Mouse (Mus musculus) thymus, postnatal 25 days (tissue): ENCODE measurements around the gene Pnkp.
A peak's percentile ranks its signal among the peaks of the same experiment; 100 is the strongest.
"Not testable (repeated sequence)": the region's sequence is repeated elsewhere in the genome, so short reads cannot be mapped to it uniquely, and the experiment has no call there.

Source experiments
- DNase-seq: peaks from one replicate; pipeline ENCODE4 v3.0.0; 2022

Pnkp gene

GRCm38 (mm10) chr7:44871181-44871580 is 14.2 kb downstream of the Pnkp start:
- DNase-seq, result no peak

- DNase-seq, result not testable (repeated sequence)
Observed at GRCm38 (mm10) chr7:44871774-44872173, 14.8 kb downstream of the Pnkp start.

GRCm38 (mm10) chr7:44877833-44878232 is 20.9 kb downstream of the Pnkp start:
- DNase-seq, result no peak

DNA sequence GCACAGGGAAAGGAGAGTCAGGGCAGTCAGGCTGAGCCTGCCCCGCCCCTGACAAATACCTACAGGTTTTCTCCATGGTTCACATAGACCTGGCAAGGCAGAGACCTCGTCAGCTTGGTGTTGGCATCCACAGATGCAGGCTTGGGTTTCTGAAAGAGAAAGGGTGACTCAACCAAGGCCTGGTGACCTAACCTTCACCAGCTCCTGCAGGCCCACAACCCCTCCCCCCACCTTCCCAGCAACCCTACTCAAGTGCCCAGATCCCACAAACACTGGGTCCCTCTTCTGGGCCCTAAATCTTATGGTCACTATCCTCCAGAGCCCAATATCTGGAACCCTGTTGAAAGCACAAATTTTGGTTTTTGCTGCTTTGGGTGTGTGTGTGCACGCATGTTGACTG is 26.1 kb downstream of the Pnkp start:
- no peak for DNase-seq

DNA sequence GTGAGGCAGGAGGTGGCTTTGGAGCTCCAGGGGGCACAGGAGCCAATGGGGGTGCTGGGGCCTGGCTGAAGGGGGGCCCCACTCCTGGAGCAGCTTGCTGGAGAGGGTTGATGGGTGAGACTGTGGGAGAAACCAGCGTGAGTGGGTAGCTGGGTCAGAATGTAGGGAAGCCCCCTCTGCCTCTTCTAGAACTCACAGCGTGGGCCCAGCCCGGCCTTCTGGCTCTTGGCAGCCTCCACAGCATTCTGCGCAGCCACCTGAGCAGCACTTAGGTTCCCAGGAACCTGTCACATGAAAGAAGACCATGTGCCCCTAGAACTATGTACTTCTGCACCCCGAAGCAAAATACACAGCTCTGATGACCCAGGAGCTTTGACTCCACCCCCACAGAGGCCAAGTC is 27.7 kb downstream of the Pnkp start:
- no peak for DNase-seq

DNA sequence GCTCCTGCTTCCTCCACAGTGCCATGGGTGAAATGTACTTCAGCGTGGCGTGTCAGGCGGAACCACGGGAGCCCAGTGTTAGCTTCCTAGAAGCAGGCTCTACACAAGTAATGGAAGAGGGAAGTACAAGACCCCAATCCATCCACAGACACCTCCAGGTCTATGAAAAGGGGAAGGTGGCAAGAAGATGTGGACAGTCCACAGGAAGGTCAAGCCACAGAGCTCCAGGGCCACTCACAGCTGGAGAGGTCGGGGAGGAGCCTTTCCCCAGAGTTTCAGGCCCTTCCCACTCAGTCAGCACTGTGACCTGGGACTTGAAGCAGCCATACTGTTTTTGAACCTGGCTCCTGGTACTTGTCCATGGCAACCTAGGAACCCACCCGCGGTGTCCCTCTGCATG is 30.0 kb downstream of the Pnkp start:
- DNase-seq, result no peak

GRCm38 (mm10) chr7:44888256-44889105 is 31.5 kb downstream of the Pnkp start:
- no peak for DNase-seq

DNA sequence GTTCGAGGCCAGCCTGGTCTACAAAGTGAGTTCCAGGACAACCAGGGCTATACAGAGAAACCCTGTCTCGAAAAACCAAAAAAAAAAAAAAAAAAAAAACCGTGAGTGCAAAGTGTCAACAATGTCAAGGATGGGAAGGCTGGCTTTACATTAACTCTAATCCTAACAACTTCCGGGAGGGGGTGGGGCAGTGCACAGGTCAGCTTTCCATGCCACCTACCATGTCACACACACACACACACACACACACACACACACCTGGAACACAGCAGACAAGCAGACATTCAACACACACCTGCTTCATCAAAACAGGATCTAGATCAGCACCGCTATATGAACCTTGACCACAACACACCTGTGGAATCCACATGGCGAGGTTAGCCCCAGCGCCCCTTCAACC is 33.2 kb downstream of the Pnkp start:
- no peak for DNase-seq

DNA sequence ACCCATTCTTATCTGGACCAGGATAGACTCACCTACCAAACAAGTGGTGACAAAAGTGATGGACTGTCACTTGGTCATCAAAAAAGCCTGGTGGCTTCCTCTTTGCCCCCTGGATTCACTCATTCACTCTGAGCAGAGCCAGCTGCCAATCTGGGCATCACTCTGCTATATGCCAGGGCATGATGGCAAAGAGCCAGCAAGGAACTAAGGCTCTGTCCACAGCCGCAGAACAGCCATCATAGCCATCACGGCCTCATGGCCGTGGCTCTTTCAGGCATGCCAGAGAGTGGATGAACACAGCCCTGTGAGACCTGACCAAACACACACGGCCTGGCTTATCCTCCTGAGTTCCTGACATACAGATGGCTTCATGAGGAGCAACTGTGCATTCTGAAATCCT is 33.8 kb downstream of the Pnkp start:
- DNase-seq, result no peak

DNA sequence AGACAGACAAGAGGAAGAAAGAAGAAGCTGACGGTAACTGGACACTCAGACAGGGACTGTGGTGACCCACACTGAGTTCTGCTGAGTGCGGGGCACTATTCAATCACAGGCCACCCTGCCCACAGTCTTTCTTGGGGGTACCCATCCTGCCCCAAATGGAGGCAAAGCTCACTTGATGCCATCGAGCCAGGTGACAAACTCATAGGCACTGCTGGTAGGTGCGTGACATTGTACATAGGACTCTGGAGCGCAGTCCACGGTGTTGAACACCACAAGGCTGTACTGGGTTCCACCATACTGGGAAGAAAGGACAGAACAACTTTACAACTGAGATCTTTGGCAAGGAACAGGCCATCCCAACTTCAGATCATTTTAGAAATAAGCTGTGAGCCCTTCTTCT is 34.7 kb downstream of the Pnkp start:
- no peak for DNase-seq

DNA sequence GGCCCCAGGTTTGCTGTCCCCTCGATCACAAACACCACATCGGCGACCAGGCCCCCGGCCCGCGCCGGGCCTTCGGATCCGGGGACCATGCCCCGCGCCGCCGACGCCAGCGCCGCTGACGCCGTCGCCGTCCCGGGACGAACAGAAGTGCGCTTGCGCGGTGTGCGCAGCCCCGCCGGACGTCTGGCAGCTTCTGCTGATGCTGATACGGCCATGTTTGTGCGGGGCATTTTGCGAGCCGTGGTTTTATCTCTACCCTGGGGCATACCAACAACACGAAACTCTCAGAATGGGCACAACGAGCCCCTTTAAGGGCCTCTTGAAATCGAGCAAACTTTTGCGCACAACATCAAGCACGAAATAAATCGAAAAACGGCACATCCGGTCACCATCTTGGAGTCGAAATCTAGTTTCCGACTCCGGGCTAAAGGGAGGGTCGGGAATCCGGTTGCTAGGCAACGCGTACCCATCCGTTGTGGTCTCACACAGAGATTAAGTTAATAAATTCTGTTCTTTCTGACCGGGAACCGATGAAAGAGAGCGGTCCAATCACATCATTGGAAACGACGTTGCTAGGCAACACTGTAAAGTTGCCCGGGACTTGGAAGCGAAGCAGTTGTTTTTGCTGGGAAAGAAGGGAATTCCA is 35.5 kb downstream of the Pnkp start, which contains the start of gene Med25:
Med25 (minus strand) TSS at position 437 of the 646 bp plus-strand sequence.
- DNase-seq, result peak; percentile 87

GRCm38 (mm10) chr7:44893197-44893596 is 36.3 kb downstream of the Pnkp start:
- DNase-seq, result no peak

DNA sequence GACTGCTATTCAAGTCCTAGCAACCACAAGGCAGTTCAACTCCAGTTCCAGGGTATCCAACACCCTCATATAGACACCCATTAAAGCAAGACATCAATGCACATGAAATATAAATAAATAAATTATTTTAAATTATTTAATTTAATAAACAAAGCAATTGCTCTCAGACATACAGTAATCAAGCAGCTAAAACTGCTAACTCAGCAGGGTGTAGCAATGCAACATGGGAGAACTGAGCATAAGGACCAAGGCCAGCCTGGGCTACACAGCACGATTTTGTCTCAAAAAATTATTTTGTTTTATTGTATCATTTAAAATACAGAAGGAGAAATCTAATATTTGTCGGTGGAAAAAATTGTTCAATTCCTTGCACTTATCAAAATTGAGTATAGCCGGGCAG is 37.2 kb downstream of the Pnkp start:
- no peak for DNase-seq

GRCm38 (mm10) chr7:44895206-44895592 is 38.3 kb downstream of the Pnkp start:
- DNase-seq, result no peak

GRCm38 (mm10) chr7:44895593-44896434 is 38.9 kb downstream of the Pnkp start, which contains the start of gene Fuz:
TSS of gene Fuz (plus strand) at chr7:44896079.
- DNase-seq, result peak; percentile 86

- no peak for DNase-seq
Observed at GRCm38 (mm10) chr7:44896499-44896898, 39.6 kb downstream of the Pnkp start.

GRCm38 (mm10) chr7:44898607-44899006 is 41.7 kb downstream of the Pnkp start:
- peak; percentile 23 for DNase-seq

DNA sequence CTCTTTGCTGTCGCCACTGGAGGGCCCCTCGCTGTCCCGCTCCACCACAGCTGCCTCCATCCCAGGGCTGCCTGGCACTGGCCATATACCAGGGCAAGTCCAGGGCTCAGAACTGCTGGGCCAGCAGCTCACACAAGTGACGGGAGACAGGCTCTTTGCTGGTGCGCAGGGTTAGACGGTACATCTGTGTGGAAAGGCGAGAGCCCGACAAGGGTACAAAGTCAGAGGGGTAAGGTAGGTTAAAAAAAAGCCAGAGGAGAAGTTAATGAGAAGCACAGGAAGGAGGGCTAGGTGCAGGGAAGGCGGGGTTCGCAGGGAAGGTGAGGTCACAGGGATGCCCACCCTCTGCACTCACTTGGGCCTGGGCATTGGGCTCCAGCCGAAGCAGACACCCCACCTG is 43.7 kb downstream of the Pnkp start:
- DNase-seq, result no peak

DNA sequence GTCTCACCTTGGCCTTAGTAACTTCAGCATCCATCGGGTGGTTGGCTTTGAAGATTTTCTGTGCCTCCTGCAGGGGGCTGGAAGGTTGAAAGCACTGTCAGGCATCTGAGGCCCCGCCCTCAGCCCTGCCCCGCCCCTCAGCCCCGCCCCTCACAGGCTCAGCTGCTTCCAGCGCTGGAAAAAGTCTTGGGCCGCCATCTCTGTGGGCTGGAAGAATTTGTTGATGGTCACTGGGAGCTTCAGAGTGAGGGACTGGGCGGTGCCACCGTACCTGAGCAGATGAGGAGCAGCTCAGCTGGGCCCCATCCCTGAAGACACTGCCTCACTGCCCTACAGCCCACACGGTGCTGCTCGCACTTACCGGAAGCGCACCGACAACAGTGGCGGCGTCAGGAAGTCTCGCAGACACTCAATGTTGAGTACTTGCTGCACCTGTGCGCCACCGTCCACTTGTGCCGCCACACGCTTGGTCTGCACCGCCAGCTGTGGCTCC is 44.3 kb downstream of the Pnkp start:
- DNase-seq, result peak; percentile 79

DNA sequence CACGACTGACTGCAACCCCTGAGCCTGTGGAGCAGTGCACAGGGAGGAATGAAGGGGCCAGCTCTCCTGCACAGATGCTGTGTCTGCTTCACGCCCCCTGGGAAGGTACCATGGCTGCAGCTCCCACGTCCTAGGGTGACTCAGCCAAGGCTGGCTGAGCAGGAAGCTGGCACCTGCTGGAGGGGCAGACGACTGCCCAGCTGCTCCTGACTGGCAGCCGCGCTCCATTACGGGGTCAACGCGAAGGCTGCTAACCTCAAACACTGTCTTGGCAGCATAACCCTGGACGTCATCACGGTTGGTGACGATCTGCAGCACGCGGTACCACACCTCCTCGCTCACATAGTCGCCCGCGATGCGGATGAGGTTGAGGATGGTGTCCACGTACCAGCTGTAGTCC is 48.5 kb downstream of the Pnkp start:
- no peak for DNase-seq

DNA sequence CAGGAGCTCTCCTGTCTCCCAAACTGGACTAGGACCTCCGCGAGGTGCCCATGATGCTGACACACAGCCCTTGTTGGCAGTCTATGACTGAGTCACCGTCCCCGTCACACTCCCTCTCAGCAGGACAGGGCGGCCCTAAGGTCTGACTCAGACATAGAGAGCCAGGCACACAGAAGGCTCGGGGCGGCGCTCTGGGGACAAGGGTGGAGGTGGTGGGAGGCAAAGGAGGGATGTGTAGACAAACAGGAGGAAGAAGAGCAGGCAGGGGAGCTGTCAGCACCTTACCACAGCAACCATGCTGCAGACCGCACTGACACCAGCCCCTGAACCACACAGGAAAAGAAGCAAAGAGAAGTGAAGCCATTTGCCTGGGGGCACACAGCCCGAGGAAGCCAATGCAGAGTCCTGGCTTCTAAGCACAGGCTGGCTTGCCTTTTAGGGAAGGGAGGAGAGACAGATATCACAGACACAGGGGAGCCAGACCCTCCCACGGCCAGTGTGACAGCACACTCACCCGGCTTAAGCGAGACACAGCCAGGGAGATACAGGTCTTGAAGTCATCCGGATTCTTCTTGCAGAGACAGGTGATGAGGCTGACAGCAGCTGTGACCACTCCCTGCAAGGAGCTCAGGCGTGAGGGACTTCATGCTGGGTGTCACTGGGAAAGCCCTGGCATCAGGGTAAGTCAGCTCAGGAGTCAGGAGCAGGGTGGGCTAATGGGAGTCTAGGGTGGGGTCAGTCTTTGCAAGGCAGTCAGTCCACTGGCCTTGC is 52.0 kb downstream of the Pnkp start:
- peak; percentile 39 for DNase-seq
